Mouse (Mus musculus): ENCODE measurements around the gene Mrtfb.

GRCm38 (mm10) chr16:13455560-13455959 is 199.3 kb downstream of the Mrtfb start:
- TF ChIP-seq CTCF (IDR thresholded peaks at IDR 0.05; ENCODE audit: low read depth, low read length) (no peak), TAL1 (conservative IDR thresholded peaks at IDR 0.05; ENCODE audit: low read depth, low read length) (no peak), POLR2AphosphoS5 (IDR thresholded peaks at IDR 0.05; ENCODE audit: insufficient replicate concordance, low read depth, low read length) (no peak)
